Mouse (Mus musculus) kidney, embryonic 14.5 days (tissue): ENCODE data around the gene Vav2. TPM values are rescaled to one million over a fixed set of nuclear protein-coding genes. Genes with fewer than 3 reads are reported as not detected.

Source experiments
- ATAC-seq: fragments of 200-750 bp; cut with Nextera tagmentation; 2 replicates; pipeline ENCODE4 v1.8.0; 2017; ENCODE audit warnings: moderate number of reproducible peaks, mild to moderate bottlenecking, moderate TSS enrichment, moderate library complexity; ENCODE audit not compliant: low FRiP score, low TSS enrichment
- H3K27ac ChIP-seq: fragments of 300-500 bp; sonication (generic); 2 replicates; pipeline ENCODE4 v1.5.1; 2014; ENCODE audit warnings: low read depth, mild to moderate bottlenecking, low read length, moderate library complexity, mixed read lengths
- H3K27me3 ChIP-seq: fragments of 300-500 bp; sonication (generic); 2 replicates; pipeline ENCODE4 v1.6.1; 2014; ENCODE audit warnings: mild to moderate bottlenecking, low read length; ENCODE audit not compliant: control insufficient read depth, insufficient read depth
- H3K36me3 ChIP-seq: fragments of 300-500 bp; sonication (generic); 2 replicates; pipeline ENCODE4 v1.6.1; 2014; ENCODE audit warnings: low read length, mixed read lengths; ENCODE audit not compliant: control insufficient read depth, insufficient read depth
- H3K4me1 ChIP-seq: fragments of 300-500 bp; sonication (generic); 2 replicates; pipeline ENCODE4 v1.6.1; 2014; ENCODE audit warnings: low read length, mixed read lengths; ENCODE audit not compliant: control insufficient read depth, insufficient read depth
- H3K4me2 ChIP-seq: fragments of 300-500 bp; sonication (generic); replicated peaks from 2 replicates; pipeline ENCODE4 v1.6.1; 2014; ENCODE audit warnings: low read depth, mild to moderate bottlenecking, low read length
- H3K4me3 ChIP-seq: fragments of 300-500 bp; sonication (generic); 2 replicates; pipeline ENCODE4 v1.5.1; 2014; ENCODE audit warnings: mild to moderate bottlenecking, low read length
- H3K9ac ChIP-seq: fragments of 300-500 bp; sonication (generic); 2 replicates; pipeline ENCODE4 v1.6.1; 2014; ENCODE audit warnings: low read depth, mild to moderate bottlenecking, low read length, moderate library complexity
- H3K9me3 ChIP-seq: fragments of 300-500 bp; sonication (generic); 2 replicates; pipeline ENCODE4 v1.6.1; 2016; ENCODE audit warnings: low read length; ENCODE audit not compliant: control insufficient read depth
- WGBS: fragments of 180-500 bp; shearing (Covaris S2); extraction: QIAGEN DNeasy Blood & Tissue Kit; methylation state at CpG from one replicate; pipeline ENCODE4 v1.1.7; 2014; 5-methylcytosine and 5-hydroxymethylcytosine counted together
- polyA plus RNA-seq: library from polyadenylated mRNA; unstranded; fragments of >200 nt; fragmentation: Nextera tagmentation; extraction: Ambion mirVana; gene quantifications from 2 replicates; pipeline ENCODE4 v1.2.1, GENCODE M21; 2014

Gene Vav2
- polyA plus RNA-seq, 1 experiment from 2014 or later, result 8.2 TPM

GRCm38 (mm10) chr2:27329386-27330060 lies 97.3 kb downstream of the Vav2 start:
- H3K36me3 ChIP-seq, result no peaks in the 10 kb centered on the region
- 87% methylated on average over 10 of the region's 10 CpGs for WGBS
- H3K27ac ChIP-seq, result no peak overlapping the region
- ATAC-seq, result no peak
- H3K9ac ChIP-seq, result no peak overlapping the region
- no peak overlapping the region for H3K4me2 ChIP-seq
- no peaks in the 10 kb centered on the region for H3K9me3 ChIP-seq
- H3K4me1 ChIP-seq, result peaks cover 28% of the 10 kb centered on the region
- H3K27me3 ChIP-seq, result no peaks in the 10 kb centered on the region
- no peak overlapping the region for H3K4me3 ChIP-seq

DNA sequence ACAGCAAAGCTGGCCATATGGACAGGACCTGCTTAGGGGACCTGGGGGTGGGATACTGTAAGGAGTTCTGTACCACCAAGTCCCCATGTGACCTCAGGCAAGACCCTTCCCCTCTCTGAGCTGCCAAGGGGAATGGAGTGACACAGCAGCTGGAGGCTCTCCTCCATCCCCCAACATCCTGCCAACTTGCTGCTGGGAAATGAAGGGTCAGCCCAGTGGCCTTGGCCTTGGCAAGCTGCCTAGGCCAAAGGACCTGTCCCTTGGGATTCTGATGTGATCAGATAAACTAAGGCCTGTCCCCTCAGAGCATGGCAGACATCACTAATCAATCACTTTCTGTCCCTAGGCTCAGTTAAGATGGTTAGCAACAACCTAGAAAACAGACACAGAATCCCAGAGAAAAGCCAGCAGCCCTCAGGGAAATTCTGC lies 98.2 kb downstream of the Vav2 start:
- H3K36me3 ChIP-seq, result no peaks in the 10 kb centered on the region
- H3K4me1 ChIP-seq, result peaks cover 35% of the 10 kb centered on the region
- ATAC-seq, result no peak
- no peak overlapping the region for H3K9ac ChIP-seq
- H3K4me3 ChIP-seq, result no peak overlapping the region
- H3K27me3 ChIP-seq, result no peaks in the 10 kb centered on the region
- H3K27ac ChIP-seq, result 0 out of 2 replicates have a peak overlapping the region, but pooled peaks have one; percentile 6
- H3K9me3 ChIP-seq, result no peaks in the 10 kb centered on the region
- H3K4me2 ChIP-seq, result no peak overlapping the region

DNA sequence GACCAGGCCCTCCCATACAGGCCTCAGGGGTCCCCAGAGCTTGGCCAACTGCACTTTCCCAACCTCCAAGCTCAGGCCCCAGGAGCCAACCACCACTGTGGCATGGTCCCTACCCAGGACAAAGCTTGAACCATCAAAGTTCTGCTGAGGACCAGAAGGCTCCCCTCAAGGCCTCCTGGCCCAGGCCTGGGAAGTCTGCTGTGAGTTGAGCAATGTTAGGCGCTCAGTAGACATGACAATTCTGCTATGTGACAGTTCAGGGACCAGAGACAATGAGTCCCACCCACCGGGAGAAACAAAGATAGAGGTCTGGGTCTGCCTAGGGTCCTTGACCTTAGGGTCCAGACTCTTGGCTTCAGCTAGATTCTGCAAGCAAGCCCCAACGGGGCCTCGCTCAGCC lies 98.9 kb downstream of the Vav2 start:
- H3K4me1 ChIP-seq, result peaks cover 40% of the 10 kb centered on the region
- H3K9ac ChIP-seq, result no peak overlapping the region
- no peaks in the 10 kb centered on the region for H3K36me3 ChIP-seq
- no peak for ATAC-seq
- H3K4me2 ChIP-seq, result no peak overlapping the region
- 0 out of 2 replicates have a peak overlapping the region, but pooled peaks have one; percentile 6 for H3K27ac ChIP-seq
- no peaks in the 10 kb centered on the region for H3K9me3 ChIP-seq
- H3K4me3 ChIP-seq, result no peak overlapping the region
- WGBS, result 70% methylated on average over 4 of the region's 4 CpGs
- H3K27me3 ChIP-seq, result no peaks in the 10 kb centered on the region

DNA sequence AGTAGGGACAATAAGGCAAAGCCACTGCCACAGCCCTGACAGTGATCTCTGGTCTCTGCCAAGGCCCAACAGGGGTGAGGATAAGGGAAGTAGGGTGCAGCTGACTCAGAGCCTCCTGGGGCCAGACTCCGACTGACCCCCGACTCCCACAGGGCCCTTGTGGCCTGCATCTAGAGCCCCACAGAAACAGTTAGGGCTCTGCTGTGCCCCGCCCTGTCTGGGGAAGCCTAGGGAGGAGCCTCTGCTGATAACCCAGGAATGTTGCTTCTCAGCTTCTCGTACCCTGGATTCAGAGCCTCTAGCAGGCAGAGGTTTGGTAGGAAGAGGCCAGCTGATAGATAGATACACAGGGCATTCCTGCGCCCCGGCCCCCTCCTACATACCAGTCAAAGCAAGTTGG lies 99.8 kb downstream of the Vav2 start:
- H3K4me3 ChIP-seq, result no peak overlapping the region
- ATAC-seq, result no peak; the same call in 1 of the 2 replicates
- no peaks in the 10 kb centered on the region for H3K9me3 ChIP-seq
- no peak overlapping the region for H3K9ac ChIP-seq
- no peaks in the 10 kb centered on the region for H3K36me3 ChIP-seq
- no peaks in the 10 kb centered on the region for H3K27me3 ChIP-seq
- H3K27ac ChIP-seq, result no peak overlapping the region
- H3K4me1 ChIP-seq, result peaks cover 43% of the 10 kb centered on the region
- H3K4me2 ChIP-seq, result no peak overlapping the region; the same call in 1 of the 2 replicates
- WGBS, result 77% methylated on average over 6 of the region's 6 CpGs

- peaks cover 48% of the 10 kb centered on the region for H3K4me1 ChIP-seq
Measured at GRCm38 (mm10) chr2:27326357-27326756, 100.5 kb downstream of the Vav2 start.

DNA sequence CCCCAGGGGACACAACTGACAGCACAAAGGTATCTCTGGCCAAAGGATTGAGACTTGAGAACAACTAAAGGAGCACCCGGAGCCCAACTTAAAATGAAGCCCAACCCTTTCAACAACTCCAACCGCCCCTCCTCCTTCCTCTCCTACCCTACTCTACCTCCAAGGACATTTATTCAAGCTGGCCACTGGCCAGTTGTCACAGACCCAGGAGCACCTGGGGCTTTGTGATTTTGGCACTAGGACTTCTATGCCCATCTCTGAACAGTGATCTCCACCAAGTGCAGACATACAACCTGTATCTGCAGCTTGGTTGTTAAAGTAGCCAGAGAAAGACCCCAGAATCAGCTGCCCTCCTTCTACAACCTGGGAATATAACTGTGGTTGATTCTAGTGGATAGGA lies 102.1 kb downstream of the Vav2 start:
- Histone ChIP-seq H3K4me1 (peaks cover 48% of the 10 kb centered on the region), H3K36me3 (no peaks in the 10 kb centered on the region), H3K27ac (no peak overlapping the region)

More at GRCm38 (mm10) chr2:27326357-27326756, 100.5 kb downstream of the Vav2 start:
- Histone ChIP-seq H3K27me3 (no peaks in the 10 kb centered on the region), H3K36me3 (no peaks in the 10 kb centered on the region), H3K9ac (no peak overlapping the region), H3K27ac (no peak overlapping the region), H3K4me2 (no peak overlapping the region), H3K4me3 (no peak overlapping the region), H3K9me3 (no peaks in the 10 kb centered on the region)
- 72% methylated on average over 7 of the region's 7 CpGs for WGBS
- no peak for ATAC-seq

DNA sequence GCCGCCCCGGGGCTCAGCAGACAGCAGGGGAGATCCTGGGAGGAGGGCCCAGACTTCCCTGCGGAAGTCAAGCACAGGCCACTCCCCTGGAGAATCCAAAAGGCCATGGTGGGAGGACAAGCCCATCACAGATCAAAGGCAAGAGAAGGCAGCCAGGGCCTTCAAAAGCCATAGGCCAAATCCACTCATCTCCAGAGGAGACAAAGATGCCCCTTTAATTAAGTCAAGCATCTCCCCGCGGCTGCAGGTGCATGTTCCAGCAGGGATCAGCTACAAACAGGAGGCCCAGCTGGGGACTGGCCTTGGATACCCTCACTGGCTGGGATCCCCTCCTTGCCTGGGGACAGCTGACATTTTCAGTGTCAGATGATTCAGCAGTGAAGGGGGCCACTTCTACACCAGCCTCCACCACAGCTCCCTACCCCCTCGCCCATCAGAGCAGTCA lies 105.4 kb downstream of the Vav2 start:
- H3K4me1 ChIP-seq, result peaks cover 45% of the 10 kb centered on the region
- peak; percentile 11; the same call in 1 of the 2 replicates for ATAC-seq
- H3K4me2 ChIP-seq, result no peak overlapping the region
- no peak overlapping the region for H3K27ac ChIP-seq
- no peaks in the 10 kb centered on the region for H3K36me3 ChIP-seq
- H3K4me3 ChIP-seq, result no peak overlapping the region
- no peaks in the 10 kb centered on the region for H3K9me3 ChIP-seq
- no peak overlapping the region for H3K9ac ChIP-seq
- WGBS, result 14% methylated on average over 6 of the region's 6 CpGs
- H3K27me3 ChIP-seq, result no peaks in the 10 kb centered on the region

More for the DNA sequence above, 102.1 kb downstream of the Vav2 start:
- no peak for ATAC-seq
- Histone ChIP-seq H3K9ac (no peak overlapping the region), H3K4me3 (no peak overlapping the region), H3K27me3 (no peaks in the 10 kb centered on the region), H3K9me3 (no peaks in the 10 kb centered on the region), H3K4me2 (no peak overlapping the region)
- 14% methylated on average over 2 of the region's 2 CpGs for WGBS

DNA sequence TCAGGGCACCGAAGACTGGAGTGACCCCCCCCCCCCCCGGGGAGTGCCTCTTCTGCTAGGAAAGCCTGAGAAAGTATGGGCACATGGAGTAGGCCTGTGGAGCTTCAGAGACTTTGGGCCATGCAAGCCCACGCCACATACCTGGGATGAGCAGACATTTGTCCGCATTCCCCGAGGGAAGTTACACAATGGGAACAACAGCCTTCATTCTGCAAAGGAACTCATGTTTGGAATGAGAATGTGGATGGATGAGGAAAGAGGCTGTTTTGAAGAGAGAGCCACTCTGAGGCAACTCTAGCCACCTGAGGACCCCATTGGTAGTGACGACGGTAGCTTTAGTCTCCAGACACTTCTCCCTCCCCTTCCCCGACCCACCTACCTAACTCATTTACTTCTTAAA lies 106.0 kb downstream of the Vav2 start:
- Histone ChIP-seq H3K36me3 (no peaks in the 10 kb centered on the region), H3K4me2 (no peak overlapping the region), H3K9ac (no peak overlapping the region), H3K27ac (no peak overlapping the region), H3K27me3 (no peaks in the 10 kb centered on the region), H3K4me3 (no peak overlapping the region), H3K9me3 (no peaks in the 10 kb centered on the region), H3K4me1 (peaks cover 45% of the 10 kb centered on the region)
- 71% methylated on average over 8 of the region's 8 CpGs for WGBS
- ATAC-seq, result no peak

- no peak overlapping the region for H3K4me3 ChIP-seq
- no peak overlapping the region for H3K9ac ChIP-seq
- WGBS, result 22% methylated on average over 4 of the region's 4 CpGs
- no peaks in the 10 kb centered on the region for H3K36me3 ChIP-seq
- no peak overlapping the region for H3K4me2 ChIP-seq
- ATAC-seq, result peak; percentile 91
- peaks cover 33% of the 10 kb centered on the region for H3K4me1 ChIP-seq
- no peaks in the 10 kb centered on the region for H3K27me3 ChIP-seq
- H3K27ac ChIP-seq, result peak overlapping the region; percentile 63
- no peaks in the 10 kb centered on the region for H3K9me3 ChIP-seq
Measured at GRCm38 (mm10) chr2:27318606-27319005, 108.2 kb downstream of the Vav2 start.
